Mouse (Mus musculus): ENCODE data around the gene Mpp1. TPM values are rescaled to one million over a fixed set of nuclear protein-coding genes. Genes with fewer than 3 reads are reported as not detected.

The Mpp1 gene
- polyA plus RNA-seq, 1 experiment from 2014 or later, result 56.9 TPM

Other genes with a start within 250 kb of the Mpp1 start
- gene Gab3, start 45.6 kb downstream of the Mpp1 start, polyA plus RNA-seq (2015; fragmentation: Nextera tagmentation; extraction: Ambion mirVana), result 1.9 and 2.4 TPM in 2 replicates
- 144 and 173 TPM in 2 replicates for gene Dkc1, start 35.2 kb downstream of the Mpp1 start, polyA plus RNA-seq (2015; fragmentation: Nextera tagmentation; extraction: Ambion mirVana)
- gene Smim9, start 32.8 kb upstream of the Mpp1 start, polyA plus RNA-seq (2015; fragmentation: Nextera tagmentation; extraction: Ambion mirVana), result not detected in 2 replicates

Measured in kidney, embryonic 15.5 days (tissue).